Mouse (Mus musculus) hindbrain, embryonic 13.5 days (tissue): ENCODE results near the gene Vmn1r74. TPM values are rescaled to one million over a fixed set of nuclear protein-coding genes. Genes with fewer than 3 reads are reported as not detected.
"Not testable (repeated sequence)": the region's sequence is repeated elsewhere in the genome, so short reads cannot be mapped to it uniquely, and the experiment has no call there.

Source experiments
- ATAC-seq: fragments of 200-750 bp; cut with Nextera tagmentation; 2 replicates; pipeline ENCODE4 v1.8.0; 2017; ENCODE audit warnings: moderate TSS enrichment; ENCODE audit not compliant: low FRiP score
- H3K27ac ChIP-seq: fragments of 300-500 bp; sonication (generic); 2 replicates; pipeline ENCODE4 v1.5.1; 2015; ENCODE audit warnings: inconsistent platforms, mild to moderate bottlenecking, moderate library complexity
- H3K27me3 ChIP-seq: fragments of 300-500 bp; sonication (generic); 2 replicates; pipeline ENCODE4 v1.6.1; 2015; ENCODE audit warnings: mild to moderate bottlenecking, inconsistent platforms
- H3K36me3 ChIP-seq: fragments of 300-500 bp; sonication (generic); 2 replicates; pipeline ENCODE4 v1.6.1; 2015; ENCODE audit warnings: mild to moderate bottlenecking, inconsistent platforms
- H3K4me1 ChIP-seq: fragments of 300-500 bp; sonication (generic); replicated peaks from 2 replicates; pipeline ENCODE4 v1.6.1; 2015; ENCODE audit warnings: inconsistent platforms
- H3K4me2 ChIP-seq: fragments of 300-500 bp; sonication (generic); 2 replicates; pipeline ENCODE4 v1.6.1; 2015; ENCODE audit warnings: inconsistent platforms, mild to moderate bottlenecking, moderate library complexity
- H3K4me3 ChIP-seq: fragments of 300-500 bp; sonication (generic); 2 replicates; pipeline ENCODE4 v1.5.1; 2015; ENCODE audit warnings: mild to moderate bottlenecking, inconsistent platforms
- H3K9ac ChIP-seq: fragments of 300-500 bp; sonication (generic); 2 replicates; pipeline ENCODE4 v1.6.1; 2015; ENCODE audit warnings: mild to moderate bottlenecking, inconsistent platforms
- H3K9me3 ChIP-seq: fragments of 300-500 bp; sonication (generic); 2 replicates; pipeline ENCODE4 v1.6.1; 2016; ENCODE audit warnings: inconsistent platforms
- WGBS: fragments of 180-500 bp; shearing (Covaris S2); methylation state at CpG from one replicate; pipeline ENCODE4 v1.1.7; 2015; 5-methylcytosine and 5-hydroxymethylcytosine counted together
- polyA plus RNA-seq: library from polyadenylated mRNA; unstranded; fragments of >200 nt; fragmentation: Nextera tagmentation; extraction: Ambion mirVana; gene quantifications from 2 replicates; pipeline ENCODE4 v1.2.1, GENCODE M21; 2015

The Vmn1r74 gene
- not detected in 2 replicates for polyA plus RNA-seq

DNA sequence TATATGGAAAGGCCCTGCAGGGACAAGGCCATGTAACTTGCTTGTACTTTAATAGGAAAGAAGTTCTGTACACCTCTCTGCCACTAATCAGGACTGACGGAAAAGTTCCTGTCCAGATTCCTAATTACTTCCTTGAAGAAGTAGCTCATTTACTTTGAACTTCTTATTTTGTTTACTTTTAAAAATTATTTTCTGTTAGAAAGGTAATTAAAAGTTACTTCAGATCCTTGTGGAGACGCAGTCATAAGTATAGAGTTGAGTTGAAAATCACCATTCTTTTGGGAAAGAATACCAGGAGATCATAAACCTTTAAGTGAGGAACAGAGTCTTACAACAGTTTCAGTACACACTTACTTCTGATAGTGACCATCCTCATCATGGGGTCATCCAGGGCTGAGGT, at the start of gene Vmn1r74:
TSS of gene Vmn1r74 (plus strand) at position 301 of the 400 bp plus-strand sequence.
- Histone ChIP-seq H3K36me3 (no peaks in the 10 kb centered on the region), H3K4me3 (no peak within 1 kb of the TSS), H3K27ac (no peak within 1 kb of the TSS), H3K27me3 (no peaks in the 10 kb centered on the region), H3K9ac (no peak within 1 kb of the TSS), H3K9me3 (peaks cover 14% of the 10 kb centered on the region), H3K4me1 (no peaks in the 10 kb centered on the region), H3K4me2 (no peak within 1 kb of the TSS)
- WGBS = 74% methylated on average over 2 of the region's 2 CpGs
- no peak for ATAC-seq

DNA sequence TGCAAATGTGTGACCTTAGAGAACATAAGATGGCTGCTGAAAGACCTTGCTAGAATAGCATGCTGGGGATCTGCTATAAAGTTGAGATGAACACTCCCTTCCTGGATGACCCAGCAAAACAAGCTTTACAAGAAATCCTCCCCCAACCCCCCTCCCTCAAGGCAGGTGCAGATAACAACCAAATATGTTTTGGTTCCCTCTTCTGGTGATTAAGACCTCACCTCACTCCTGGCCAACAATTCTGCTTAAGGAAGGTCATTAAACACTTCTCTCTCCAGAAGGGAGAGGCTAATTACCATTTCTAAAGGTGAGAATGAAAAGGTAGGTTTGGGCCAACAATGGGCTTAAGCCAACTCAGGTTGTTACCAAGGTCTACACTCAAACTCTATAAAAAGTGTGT, 20.0 kb upstream of the Vmn1r74 start:
- H3K9me3 ChIP-seq = peaks cover 36% of the 10 kb centered on the region
- no peaks in the 10 kb centered on the region for H3K27me3 ChIP-seq
- no peaks in the 10 kb centered on the region for H3K4me1 ChIP-seq
- no peak overlapping the region for H3K4me2 ChIP-seq
- no peak overlapping the region for H3K9ac ChIP-seq
- no peak overlapping the region for H3K27ac ChIP-seq
- ATAC-seq = no peak
- H3K4me3 ChIP-seq = no peak overlapping the region
- H3K36me3 ChIP-seq = no peaks in the 10 kb centered on the region

DNA sequence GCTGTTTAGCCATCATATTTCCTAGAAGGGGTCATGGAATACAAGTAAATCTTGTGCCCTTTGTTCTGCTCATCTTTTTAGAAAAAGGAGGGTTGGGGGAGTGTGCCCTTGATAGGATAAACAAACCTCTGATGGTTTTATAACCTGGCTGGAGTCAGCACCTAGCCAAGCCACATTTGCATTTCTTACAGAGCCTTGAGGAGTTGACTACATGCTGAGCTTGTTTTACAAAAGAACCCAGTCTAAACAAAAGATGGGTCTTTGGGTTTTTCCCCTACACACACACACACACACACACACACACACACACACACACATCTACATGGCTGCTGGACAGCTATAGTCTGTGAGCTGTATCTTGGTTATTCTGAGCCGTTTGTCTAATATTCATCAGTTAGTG, 11.6 kb upstream of the Vmn1r74 start:
- ATAC-seq = no peak
- Histone ChIP-seq H3K9me3 (peaks cover 51% of the 10 kb centered on the region), H3K36me3 (no peaks in the 10 kb centered on the region), H3K9ac (no peak overlapping the region), H3K4me2 (no peak overlapping the region), H3K4me1 (no peaks in the 10 kb centered on the region), H3K27me3 (no peaks in the 10 kb centered on the region), H3K4me3 (no peak overlapping the region), H3K27ac (no peak overlapping the region)
- WGBS = 93% methylated on average over 1 of the region's 1 CpGs

DNA sequence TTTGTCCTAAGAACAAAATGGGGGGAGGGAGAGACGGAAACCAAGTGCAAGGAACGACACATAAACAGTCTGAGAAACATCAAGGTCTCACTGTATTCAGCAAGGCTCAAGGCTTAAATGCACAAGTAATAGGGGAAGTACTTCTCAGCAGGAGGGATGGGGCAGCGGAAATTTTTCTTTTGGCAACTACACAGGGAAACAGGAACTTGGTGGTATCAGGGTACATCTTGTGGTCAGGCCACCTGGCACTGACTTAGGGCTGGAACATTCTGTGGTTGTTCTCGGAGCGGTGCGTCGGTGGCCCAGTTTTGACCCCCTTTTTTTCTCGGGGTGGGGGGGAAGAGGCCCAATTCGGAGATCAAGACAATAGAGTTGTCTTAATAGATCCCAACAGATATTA, 10.5 kb upstream of the Vmn1r74 start:
- H3K4me3 ChIP-seq, H3K36me3 ChIP-seq, ATAC-seq, H3K27me3 ChIP-seq, H3K4me1 ChIP-seq, H3K27ac ChIP-seq, H3K4me2 ChIP-seq, H3K9ac ChIP-seq: not testable (repeated sequence)
- H3K9me3 ChIP-seq = peaks cover 42% of the 10 kb centered on the region
- WGBS = 85% methylated on average over 9 of the region's 9 CpGs

DNA sequence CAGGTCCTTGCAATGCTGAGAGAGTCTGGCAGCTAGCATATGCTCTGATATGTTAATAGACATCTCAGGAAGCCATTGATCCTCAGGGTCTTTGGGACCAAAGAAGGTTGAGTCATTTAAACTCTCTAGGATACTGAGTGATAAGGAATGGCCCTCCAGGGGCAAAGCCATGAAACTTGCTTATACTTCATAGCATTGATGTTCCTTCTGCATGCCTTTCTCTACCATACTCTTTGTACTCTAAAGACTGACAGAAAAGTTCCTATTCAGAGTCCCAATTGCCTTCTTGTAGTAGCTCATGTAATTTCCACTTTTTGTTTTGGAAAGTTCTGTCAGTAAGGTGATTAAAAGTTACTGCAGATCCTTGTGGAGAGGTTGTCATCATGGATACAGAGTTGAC, 40.5 kb downstream of the Vmn1r74 start, which contains the start of gene Vmn1r75:
TSS of gene Vmn1r75 (plus strand) at position 301 of the 400 bp plus-strand sequence.
- H3K27me3 ChIP-seq = no peaks in the 10 kb centered on the region
- H3K27ac ChIP-seq = no peak within 1 kb of the TSS
- H3K4me1 ChIP-seq = no peaks in the 10 kb centered on the region
- H3K9me3 ChIP-seq = 0 out of 2 replicates have a peak, but pooled peaks cover 4% of the 10 kb centered on the region
- H3K36me3 ChIP-seq = no peaks in the 10 kb centered on the region
- H3K4me2 ChIP-seq = no peak within 1 kb of the TSS
- no peak for ATAC-seq
- no peak within 1 kb of the TSS for H3K4me3 ChIP-seq
- H3K9ac ChIP-seq = no peak within 1 kb of the TSS

Other genes starting within 250 kb of the Vmn1r74 start
- not detected in 2 replicates for gene Zscan4-ps3, start 224.7 kb upstream of the Vmn1r74 start, polyA plus RNA-seq
- gene Vmn1r72, start 153.8 kb upstream of the Vmn1r74 start, polyA plus RNA-seq = not detected in 2 replicates
- gene Vmn1r73, start 103.7 kb upstream of the Vmn1r74 start, polyA plus RNA-seq = not detected in 2 replicates
- gene Vmn1r75, start 40.6 kb downstream of the Vmn1r74 start, polyA plus RNA-seq = not detected in 2 replicates
- gene Vmn1r76, start 104.2 kb downstream of the Vmn1r74 start, polyA plus RNA-seq = not detected in 2 replicates
- not detected in 2 replicates for gene Vmn1r77, start 202.8 kb downstream of the Vmn1r74 start, polyA plus RNA-seq